Mouse (Mus musculus): ENCODE data around the gene Ccdc160. TPM values are rescaled to one million over a fixed set of nuclear protein-coding genes. Genes with fewer than 3 reads are reported as not detected.

The Ccdc160 gene
- polyA plus RNA-seq (2015; fragmentation: Nextera tagmentation; extraction: Ambion mirVana): 2.5 and 2.7 TPM in 2 replicates

GRCm38 (mm10) chrX:52790980-52791593 is at the start of gene Ccdc160:
TSS of gene Ccdc160 (plus strand) at chrX:52791200.
- Histone ChIP-seq H3K9ac (ENCODE audit: low read length) (peak within 1 kb of the TSS; percentile 52), H3K27me3 (ENCODE audit: control insufficient read depth, insufficient read depth, low read depth, low read length) (no peaks in the 10 kb centered on the region), H3K27ac (ENCODE audit: low read length) (peak within 1 kb of the TSS; percentile 18), H3K9me3 (ENCODE audit: control insufficient read depth, low read length) (no peaks in the 10 kb centered on the region), H3K4me2 (ENCODE audit: low read depth, low read length) (peak within 1 kb of the TSS; percentile 59), H3K4me3 (ENCODE audit: low read length) (peak within 1 kb of the TSS; percentile 50), H3K36me3 (ENCODE audit: control insufficient read depth, insufficient read depth, low read length) (no peaks in the 10 kb centered on the region), H3K4me1 (replicated peaks; ENCODE audit: control insufficient read depth, insufficient read depth, low read length) (peaks cover 3% of the 10 kb centered on the region; the same call in 1 of the 2 replicates)
- ATAC-seq (ENCODE audit: low read depth): peak; percentile 92
- 15% methylated on average over 25 of the region's 26 CpGs for whole genome bisulfite sequencing

GRCm38 (mm10) chrX:52743781-52744180 is 47.2 kb upstream of the Ccdc160 start:
- peak; percentile 26 for ATAC-seq (ENCODE audit: low read depth)
- 11% methylated on average over 15 of the region's 15 CpGs for WGBS
- H3K4me1 ChIP-seq (replicated peaks; ENCODE audit: control insufficient read depth, insufficient read depth, low read length): no peaks in the 10 kb centered on the region

GRCm38 (mm10) chrX:52744201-52745051 is 46.6 kb upstream of the Ccdc160 start:
- Histone ChIP-seq H3K9me3 (ENCODE audit: control insufficient read depth, low read length) (no peaks in the 10 kb centered on the region), H3K9ac (ENCODE audit: low read length) (peak overlapping the region; percentile 55), H3K27me3 (ENCODE audit: control insufficient read depth, insufficient read depth, low read depth, low read length) (peaks cover 10% of the 10 kb centered on the region; the same call in 1 of the 2 replicates), H3K4me1 (replicated peaks; ENCODE audit: control insufficient read depth, insufficient read depth, low read length) (no peaks in the 10 kb centered on the region), H3K4me3 (ENCODE audit: low read length) (peak overlapping the region; percentile 54), H3K36me3 (ENCODE audit: control insufficient read depth, insufficient read depth, low read length) (no peaks in the 10 kb centered on the region), H3K27ac (ENCODE audit: low read length) (no peak overlapping the region), H3K4me2 (ENCODE audit: low read depth, low read length) (peak overlapping the region; percentile 81)
- 12% methylated on average over 43 of the region's 50 CpGs for WGBS
- peak; percentile 51 for ATAC-seq (ENCODE audit: low read depth)

More at GRCm38 (mm10) chrX:52743781-52744180, 47.2 kb upstream of the Ccdc160 start:
- H3K9ac ChIP-seq (ENCODE audit: low read length): peak overlapping the region; percentile 55
- H3K4me3 ChIP-seq (ENCODE audit: low read length): peak overlapping the region; percentile 54
- no peak overlapping the region for H3K27ac ChIP-seq (ENCODE audit: low read length)
- H3K27me3 ChIP-seq (ENCODE audit: control insufficient read depth, insufficient read depth, low read depth, low read length): peaks cover 10% of the 10 kb centered on the region; the same call in 1 of the 2 replicates
- H3K9me3 ChIP-seq (ENCODE audit: control insufficient read depth, low read length): no peaks in the 10 kb centered on the region
- no peaks in the 10 kb centered on the region for H3K36me3 ChIP-seq (ENCODE audit: control insufficient read depth, insufficient read depth, low read length)
- peak overlapping the region; percentile 81 for H3K4me2 ChIP-seq (ENCODE audit: low read depth, low read length)

GRCm38 (mm10) chrX:52745462-52745861 is 45.5 kb upstream of the Ccdc160 start:
- ATAC-seq (ENCODE audit: low read depth): no peak
- peak overlapping the region; percentile 81; the same call in 1 of the 2 replicates for H3K4me2 ChIP-seq (ENCODE audit: low read depth, low read length)
- H3K36me3 ChIP-seq (ENCODE audit: control insufficient read depth, insufficient read depth, low read length): no peaks in the 10 kb centered on the region
- H3K27me3 ChIP-seq (ENCODE audit: control insufficient read depth, insufficient read depth, low read depth, low read length): peaks cover 10% of the 10 kb centered on the region; the same call in 1 of the 2 replicates
- no peak overlapping the region for H3K27ac ChIP-seq (ENCODE audit: low read length)
- H3K9me3 ChIP-seq (ENCODE audit: control insufficient read depth, low read length): no peaks in the 10 kb centered on the region
- WGBS: 19% methylated on average over 8 of the region's 8 CpGs
- no peaks in the 10 kb centered on the region for H3K4me1 ChIP-seq (replicated peaks; ENCODE audit: control insufficient read depth, insufficient read depth, low read length)
- no peak overlapping the region for H3K4me3 ChIP-seq (ENCODE audit: low read length)
- no peak overlapping the region for H3K9ac ChIP-seq (ENCODE audit: low read length)

- Histone ChIP-seq H3K36me3 (ENCODE audit: control insufficient read depth, insufficient read depth, low read length) (no peaks in the 10 kb centered on the region), H3K4me2 (ENCODE audit: low read depth, low read length) (no peak overlapping the region), H3K27me3 (ENCODE audit: control insufficient read depth, insufficient read depth, low read depth, low read length) (peaks cover 10% of the 10 kb centered on the region; the same call in 1 of the 2 replicates), H3K9ac (ENCODE audit: low read length) (no peak overlapping the region), H3K4me3 (ENCODE audit: low read length) (no peak overlapping the region), H3K4me1 (replicated peaks; ENCODE audit: control insufficient read depth, insufficient read depth, low read length) (no peaks in the 10 kb centered on the region), H3K9me3 (ENCODE audit: control insufficient read depth, low read length) (no peaks in the 10 kb centered on the region), H3K27ac (ENCODE audit: low read length) (no peak overlapping the region)
- ATAC-seq (ENCODE audit: low read depth): no peak
- WGBS: 16% methylated on average over 10 of the region's 10 CpGs
These were observed 45.1 kb upstream of the Ccdc160 start for GRCm38 (mm10) chrX:52745917-52746316.

- ATAC-seq (ENCODE audit: low read depth): no peak
- WGBS: 32% methylated on average over 1 of the region's 1 CpGs
These were observed 44.2 kb upstream of the Ccdc160 start for GRCm38 (mm10) chrX:52746849-52747248.

GRCm38 (mm10) chrX:52753491-52754085 is 37.4 kb upstream of the Ccdc160 start:
- Histone ChIP-seq H3K4me3 (ENCODE audit: low read length) (no peak overlapping the region), H3K9me3 (ENCODE audit: control insufficient read depth, low read length) (no peaks in the 10 kb centered on the region), H3K27me3 (ENCODE audit: control insufficient read depth, insufficient read depth, low read depth, low read length) (no peaks in the 10 kb centered on the region), H3K27ac (ENCODE audit: low read length) (no peak overlapping the region), H3K4me2 (ENCODE audit: low read depth, low read length) (no peak overlapping the region), H3K4me1 (replicated peaks; ENCODE audit: control insufficient read depth, insufficient read depth, low read length) (no peaks in the 10 kb centered on the region), H3K9ac (ENCODE audit: low read length) (no peak overlapping the region), H3K36me3 (ENCODE audit: control insufficient read depth, insufficient read depth, low read length) (no peaks in the 10 kb centered on the region)
- no peak for ATAC-seq (ENCODE audit: low read depth)
- WGBS: 17% methylated on average over 6 of the region's 6 CpGs

More at GRCm38 (mm10) chrX:52746849-52747248, 44.2 kb upstream of the Ccdc160 start:
- Histone ChIP-seq H3K27me3 (ENCODE audit: control insufficient read depth, insufficient read depth, low read depth, low read length) (peaks cover 10% of the 10 kb centered on the region; the same call in 1 of the 2 replicates), H3K27ac (ENCODE audit: low read length) (no peak overlapping the region), H3K4me1 (replicated peaks; ENCODE audit: control insufficient read depth, insufficient read depth, low read length) (no peaks in the 10 kb centered on the region), H3K36me3 (ENCODE audit: control insufficient read depth, insufficient read depth, low read length) (no peaks in the 10 kb centered on the region), H3K9me3 (ENCODE audit: control insufficient read depth, low read length) (no peaks in the 10 kb centered on the region), H3K4me2 (ENCODE audit: low read depth, low read length) (no peak overlapping the region), H3K9ac (ENCODE audit: low read length) (no peak overlapping the region), H3K4me3 (ENCODE audit: low read length) (no peak overlapping the region)

GRCm38 (mm10) chrX:52757164-52757563 is 33.8 kb upstream of the Ccdc160 start:
- no peaks in the 10 kb centered on the region for H3K27me3 ChIP-seq (ENCODE audit: control insufficient read depth, insufficient read depth, low read depth, low read length)
- H3K9ac ChIP-seq (ENCODE audit: low read length): no peak overlapping the region
- ATAC-seq (ENCODE audit: low read depth): no peak
- H3K36me3 ChIP-seq (ENCODE audit: control insufficient read depth, insufficient read depth, low read length): no peaks in the 10 kb centered on the region
- H3K9me3 ChIP-seq (ENCODE audit: control insufficient read depth, low read length): no peaks in the 10 kb centered on the region
- no peak overlapping the region for H3K4me3 ChIP-seq (ENCODE audit: low read length)
- 81% methylated on average over 3 of the region's 3 CpGs for WGBS
- no peak overlapping the region for H3K4me2 ChIP-seq (ENCODE audit: low read depth, low read length)
- H3K4me1 ChIP-seq (replicated peaks; ENCODE audit: control insufficient read depth, insufficient read depth, low read length): no peaks in the 10 kb centered on the region
- no peak overlapping the region for H3K27ac ChIP-seq (ENCODE audit: low read length)

- H3K27me3 ChIP-seq (ENCODE audit: control insufficient read depth, insufficient read depth, low read depth, low read length): no peaks in the 10 kb centered on the region
- no peak overlapping the region for H3K27ac ChIP-seq (ENCODE audit: low read length)
- no peaks in the 10 kb centered on the region for H3K36me3 ChIP-seq (ENCODE audit: control insufficient read depth, insufficient read depth, low read length)
- no peak for ATAC-seq (ENCODE audit: low read depth)
- H3K4me3 ChIP-seq (ENCODE audit: low read length): no peak overlapping the region
- H3K9ac ChIP-seq (ENCODE audit: low read length): no peak overlapping the region
- no peak overlapping the region for H3K4me2 ChIP-seq (ENCODE audit: low read depth, low read length)
- no peaks in the 10 kb centered on the region for H3K9me3 ChIP-seq (ENCODE audit: control insufficient read depth, low read length)
- WGBS: 60% methylated on average over 2 of the region's 2 CpGs
- no peaks in the 10 kb centered on the region for H3K4me1 ChIP-seq (replicated peaks; ENCODE audit: control insufficient read depth, insufficient read depth, low read length)
These were observed 31.8 kb upstream of the Ccdc160 start for GRCm38 (mm10) chrX:52759232-52759631.
